Mouse (Mus musculus) liver (tissue): ENCODE measurements around the gene Rreb1.
A peak's percentile ranks its signal among the peaks of the same experiment; 100 is the strongest.

ENCODE experiments used
- DNase-seq: peaks from one replicate; pipeline ENCODE4 v3.0.0-alpha.2; 2020; ENCODE audit warnings: mixed read lengths

Rreb1 gene

GRCm38 (mm10) chr13:37878918-37879331, 100.7 kb downstream of the Rreb1 start:
- DNase-seq: peak; percentile 56

- DNase-seq: peak; percentile 55
Observed at GRCm38 (mm10) chr13:37879556-37879955, 101.4 kb downstream of the Rreb1 start.

DNA sequence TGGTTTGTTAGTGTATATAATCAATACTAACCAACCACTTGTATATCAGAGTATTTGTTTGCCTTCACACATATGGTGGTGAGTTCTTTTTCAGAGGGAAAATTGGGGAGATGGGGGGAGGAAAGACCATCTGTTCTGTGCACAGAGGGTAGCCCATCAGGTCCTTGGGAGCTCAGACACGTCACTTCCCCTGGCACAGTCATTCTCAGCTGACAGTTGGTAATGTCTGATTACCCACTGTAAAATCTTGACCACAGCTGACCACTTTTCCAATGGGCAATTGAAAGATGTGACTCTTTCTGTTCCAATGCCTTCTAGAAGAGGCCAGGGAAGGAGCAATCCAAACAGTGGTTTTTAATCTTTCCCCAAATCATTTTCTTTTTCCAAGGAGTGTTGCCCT, 101.8 kb downstream of the Rreb1 start:
- DNase-seq: no peak

- DNase-seq: peak; percentile 53
Observed at GRCm38 (mm10) chr13:37880581-37881130, 102.5 kb downstream of the Rreb1 start.

GRCm38 (mm10) chr13:37882521-37882920, 104.3 kb downstream of the Rreb1 start:
- DNase-seq: no peak

- DNase-seq: no peak
Observed at GRCm38 (mm10) chr13:37883008-37883407, 104.8 kb downstream of the Rreb1 start.

- peak; percentile 71 for DNase-seq
Observed at GRCm38 (mm10) chr13:37885392-37885791, 107.2 kb downstream of the Rreb1 start.

GRCm38 (mm10) chr13:37886024-37886423, 107.8 kb downstream of the Rreb1 start:
- peak; percentile 52 for DNase-seq

GRCm38 (mm10) chr13:37894756-37895155, 116.6 kb downstream of the Rreb1 start:
- DNase-seq: no peak

DNA sequence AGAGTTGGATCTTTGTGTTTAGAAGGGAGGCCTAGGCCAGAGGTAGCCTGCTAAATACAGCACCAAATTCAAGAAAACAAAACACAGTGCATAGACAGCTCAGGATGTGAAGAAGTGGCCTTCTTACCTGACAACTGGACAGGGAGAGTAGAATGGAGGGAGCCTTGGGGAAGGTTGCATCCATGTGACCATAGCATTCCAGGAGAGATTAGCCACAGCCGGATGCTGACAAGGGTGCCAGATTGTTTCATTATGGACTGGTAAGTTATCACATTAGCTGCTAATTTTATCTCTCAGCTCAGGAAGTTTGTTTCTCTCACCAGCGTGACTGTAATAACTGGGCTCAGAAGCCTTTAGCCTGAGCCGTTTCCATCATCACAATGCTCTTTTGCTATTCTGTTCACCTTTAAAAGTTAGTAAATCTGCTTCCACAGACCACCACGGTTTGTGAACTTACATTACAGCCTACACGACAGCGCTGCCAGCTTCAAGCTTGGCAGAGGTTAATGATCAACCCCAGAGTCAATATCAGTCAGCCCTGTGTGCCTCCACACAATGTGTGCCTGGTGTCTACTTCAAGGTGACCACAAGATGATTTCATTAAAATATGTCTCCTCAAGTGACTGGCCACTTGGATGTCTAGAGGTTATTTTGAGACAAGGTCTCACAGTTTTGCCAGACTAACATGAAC, 117.5 kb downstream of the Rreb1 start:
- DNase-seq: no peak

GRCm38 (mm10) chr13:37896423-37896822, 118.2 kb downstream of the Rreb1 start:
- DNase-seq: no peak

DNA sequence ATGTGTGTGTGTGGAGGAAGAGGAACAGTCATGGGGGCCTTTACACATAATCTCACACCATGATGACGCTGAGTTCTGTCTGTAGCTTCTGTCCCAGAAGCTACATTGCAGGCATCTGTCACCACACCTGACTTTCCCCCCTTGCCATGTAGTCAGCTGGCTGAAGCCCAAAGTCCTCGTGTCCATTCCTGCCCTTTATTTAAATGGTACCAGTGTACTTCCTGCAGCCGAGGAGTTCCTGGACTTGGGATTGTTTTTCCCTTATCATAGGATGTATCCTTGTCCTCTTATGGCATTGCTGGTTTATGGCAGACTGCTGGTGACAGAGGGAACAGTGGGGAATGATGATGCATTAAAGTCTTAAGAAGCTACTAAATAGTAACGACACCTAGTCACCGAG, 120.6 kb downstream of the Rreb1 start:
- DNase-seq: no peak

- no peak for DNase-seq
Observed at GRCm38 (mm10) chr13:37903036-37903435, 124.8 kb downstream of the Rreb1 start.

DNA sequence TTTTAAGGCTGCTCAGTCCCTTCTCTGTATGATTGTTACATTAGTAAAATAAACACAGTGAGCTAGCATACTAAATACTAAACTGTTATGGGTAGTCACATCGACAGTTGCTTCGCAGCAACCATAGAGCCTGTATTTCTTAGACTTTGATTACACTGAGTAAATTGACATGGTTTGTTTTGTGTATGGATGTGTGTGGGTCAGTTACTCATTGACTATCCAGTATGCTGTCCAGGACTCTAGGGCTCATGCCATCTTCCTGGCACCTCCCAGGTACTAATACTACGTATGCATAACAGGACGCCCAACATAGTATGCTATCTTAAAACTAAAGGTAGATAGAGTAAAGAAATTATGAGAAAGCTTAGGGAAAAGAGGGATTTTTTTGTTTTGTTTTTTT, 125.3 kb downstream of the Rreb1 start:
- DNase-seq: no peak

- DNase-seq: no peak
Observed at GRCm38 (mm10) chr13:37904436-37904835, 126.2 kb downstream of the Rreb1 start.

DNA sequence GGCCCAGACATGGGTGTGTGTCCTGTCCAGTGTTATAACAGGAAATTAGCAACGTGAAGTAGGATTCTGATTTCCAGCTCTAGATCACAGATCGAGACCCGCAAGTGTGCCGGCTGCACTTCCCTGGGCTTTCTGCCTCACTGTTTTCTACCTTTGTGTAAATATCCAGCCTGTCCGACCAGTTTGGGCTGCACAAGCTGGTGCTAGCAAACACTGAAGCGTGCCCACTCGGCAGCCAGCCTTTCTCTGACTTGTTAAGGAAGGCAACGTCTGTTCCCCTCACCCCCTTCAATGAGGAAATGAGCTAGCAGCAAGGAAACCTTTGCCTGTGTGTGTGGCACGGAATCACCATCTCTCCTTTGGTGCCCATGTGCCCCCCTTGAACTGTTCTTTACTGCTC, 129.9 kb downstream of the Rreb1 start:
- DNase-seq: no peak

GRCm38 (mm10) chr13:37908493-37908892, 130.3 kb downstream of the Rreb1 start:
- DNase-seq: no peak

DNA sequence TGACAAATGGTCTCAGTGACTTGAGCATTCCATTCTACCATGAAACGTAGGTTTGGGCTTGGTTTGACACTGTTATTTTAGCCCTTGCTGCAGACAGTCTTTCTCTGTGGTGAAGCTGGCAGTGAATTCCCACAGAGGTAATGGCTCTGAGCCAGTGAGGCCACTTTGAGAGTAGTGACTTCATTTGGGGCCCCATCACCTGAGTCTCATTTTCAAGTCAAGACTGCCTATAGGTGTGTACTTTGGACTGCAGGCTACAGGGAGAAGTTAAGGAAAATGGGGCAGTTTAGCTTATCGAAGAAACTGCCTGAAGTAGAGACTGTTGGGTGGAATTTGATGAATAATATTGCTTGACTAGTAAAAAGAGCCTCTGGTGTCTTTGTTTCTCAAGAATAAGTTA, 131.0 kb downstream of the Rreb1 start:
- DNase-seq: no peak

DNA sequence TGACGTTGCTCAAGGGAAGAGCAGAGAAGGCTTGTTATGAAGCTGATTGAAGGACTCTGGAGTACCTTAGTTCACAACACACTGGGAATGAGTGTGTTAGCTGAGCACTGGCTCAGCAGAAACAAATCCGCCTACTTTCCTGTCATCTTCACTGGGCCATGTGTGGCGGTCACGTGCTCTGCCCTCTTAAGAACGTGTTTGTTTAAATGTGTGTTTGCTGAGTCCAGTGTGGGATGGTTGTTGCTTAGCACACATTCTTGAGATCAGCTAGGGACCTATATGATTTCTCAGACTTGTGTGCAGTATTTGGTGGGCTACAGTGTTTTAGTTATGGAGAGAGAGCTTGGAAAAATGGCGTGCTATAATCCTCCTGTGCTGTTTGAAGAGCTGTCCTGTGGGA, 133.8 kb downstream of the Rreb1 start:
- no peak for DNase-seq

- DNase-seq: peak; percentile 16
Observed at GRCm38 (mm10) chr13:37912591-37913467, 134.6 kb downstream of the Rreb1 start.

GRCm38 (mm10) chr13:37913963-37914362, 135.8 kb downstream of the Rreb1 start:
- DNase-seq: no peak

DNA sequence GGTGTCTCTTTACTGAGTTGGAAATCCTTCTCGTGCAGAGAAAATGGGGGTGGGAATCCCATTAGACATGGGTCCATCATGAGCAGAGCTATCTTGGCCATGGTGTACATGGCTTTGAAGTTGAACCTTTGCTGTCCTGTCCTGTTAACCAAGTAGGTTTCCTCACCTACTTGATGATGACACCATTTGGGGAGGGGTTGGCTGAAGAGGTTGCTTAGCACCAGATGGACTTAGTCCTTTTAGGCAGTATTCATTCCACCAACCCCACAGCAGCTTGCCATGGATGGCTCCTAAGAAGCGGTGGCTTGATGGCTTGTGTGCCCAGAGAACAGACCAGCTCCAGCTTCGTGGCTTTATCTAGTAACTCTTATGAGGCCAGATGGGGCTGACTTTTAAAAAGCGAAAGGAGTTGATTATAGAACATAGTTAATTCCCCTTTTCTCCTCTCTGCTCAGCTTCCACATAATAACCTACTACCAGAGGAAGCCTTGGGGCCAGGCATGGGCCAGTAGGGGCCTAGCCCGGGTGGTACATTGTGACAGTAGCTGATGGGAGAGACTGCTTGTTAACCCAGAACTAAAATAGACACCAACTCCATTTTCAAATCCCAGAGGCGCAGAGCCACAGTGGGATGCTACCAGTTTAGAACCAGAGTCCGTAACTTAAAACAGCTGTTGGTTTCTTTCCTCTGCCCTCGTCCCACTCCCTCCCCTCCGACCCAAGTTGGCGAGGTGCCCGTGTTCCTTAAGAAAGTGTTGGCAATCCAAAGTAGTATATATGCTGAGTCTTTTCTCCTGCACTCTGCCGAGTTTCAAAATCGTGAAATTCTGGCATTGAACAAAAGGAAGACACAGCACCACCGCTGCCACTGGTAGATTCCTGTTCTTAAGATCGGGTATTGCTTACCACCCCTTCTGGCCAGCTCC, 140.4 kb downstream of the Rreb1 start:
- DNase-seq: no peak
